Mouse (Mus musculus) left cerebral cortex, postnatal 36 days (tissue): ENCODE measurements around the gene Zfp286. TPM values are rescaled to one million over a fixed set of nuclear protein-coding genes. Genes with fewer than 3 reads are reported as not detected.
"Not testable (repeated sequence)": the region's sequence is repeated elsewhere in the genome, so short reads cannot be mapped to it uniquely, and the experiment has no call there.

Experiments used
- DNase-seq, 2 experiments: peaks; one replicate each; pipeline ENCODE4 v3.0.0; 2021 to 2022; ENCODE audit warnings: low spot score in 2 of 2, mixed read lengths in 1 of 2
- intact Hi-C: fragments of 180-260 bp; cut with DNase I; formaldehyde crosslinking; loops from one replicate; pipeline ENCODE4 v1.15.1; 2025
- total RNA-seq, 2 experiments: library from RNA; stranded (reverse); gene quantifications; 2 replicates each; pipeline ENCODE4 v1.2.3; 2021

The Zfp286 gene
- total RNA-seq, 2 experiments from 2014 or later: 19.8 to 27.2 TPM

DNA sequence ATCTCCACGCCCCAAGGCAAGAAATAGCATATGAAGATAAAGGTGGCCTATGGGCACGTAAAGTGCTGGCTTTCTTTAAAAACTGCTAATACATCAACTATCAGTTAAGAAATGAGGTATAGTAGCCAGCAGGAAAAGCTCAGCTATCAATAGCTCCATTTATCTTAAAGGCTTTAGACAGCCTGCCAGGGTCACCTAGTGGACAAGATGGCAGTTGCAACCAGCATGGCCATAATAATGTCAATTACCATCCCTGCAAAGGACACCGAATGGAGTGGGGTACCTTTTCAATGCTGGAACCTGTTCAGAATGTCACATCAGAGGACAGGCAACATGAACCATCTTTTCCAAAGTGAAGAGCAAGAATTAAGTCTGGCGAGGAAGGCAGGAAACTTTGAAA, 19.9 kb upstream of the Zfp286 start:
- intact Hi-C loops: no loop called here
- no peak for DNase-seq

DNA sequence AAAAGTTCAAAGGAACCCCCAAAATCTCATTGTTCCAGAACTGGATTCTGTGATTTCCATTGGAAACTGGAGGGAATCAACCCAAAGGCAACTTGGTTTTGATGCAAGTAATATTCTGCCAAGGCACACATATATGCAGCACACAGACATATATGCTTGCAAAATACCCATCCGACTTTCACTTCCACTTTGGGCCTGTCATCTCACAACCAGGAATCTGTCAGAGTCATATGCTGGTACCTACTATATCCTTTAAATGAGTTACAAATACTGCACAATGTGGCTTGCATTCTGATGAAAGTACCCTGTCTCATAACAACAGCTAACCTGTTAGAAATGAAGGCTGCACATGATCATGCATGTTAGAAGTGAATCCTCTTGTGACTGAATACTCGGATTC, 18.7 kb upstream of the Zfp286 start:
- DNase-seq: no peak
- intact Hi-C loops: no loop called here

GRCm38 (mm10) chr11:62804119-62804518, 14.9 kb upstream of the Zfp286 start:
- DNase-seq: no peak
- intact Hi-C loops: no loop called here

DNA sequence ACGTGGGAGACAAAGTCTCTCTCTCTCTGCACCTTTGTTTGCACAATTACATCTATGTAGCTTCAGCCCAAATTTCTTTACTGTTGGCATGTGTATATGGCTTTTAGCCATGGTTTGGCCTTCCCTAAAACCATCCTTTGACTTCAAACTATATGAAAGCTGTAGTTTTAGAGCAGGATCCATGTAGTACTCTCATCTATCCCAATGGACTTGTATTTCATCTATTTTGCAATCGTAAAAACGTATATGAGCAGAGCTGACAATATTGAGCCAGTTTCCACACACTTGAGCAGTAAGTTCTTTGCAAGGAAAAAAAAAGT, 315 bp upstream of the Zfp286 start:
- DNase-seq: no peak
- intact Hi-C loops: loop anchor here (1.0 kb wide), 1 partner anchor 90 kb away; the partner anchor contains the start of gene Tvp23b

DNA sequence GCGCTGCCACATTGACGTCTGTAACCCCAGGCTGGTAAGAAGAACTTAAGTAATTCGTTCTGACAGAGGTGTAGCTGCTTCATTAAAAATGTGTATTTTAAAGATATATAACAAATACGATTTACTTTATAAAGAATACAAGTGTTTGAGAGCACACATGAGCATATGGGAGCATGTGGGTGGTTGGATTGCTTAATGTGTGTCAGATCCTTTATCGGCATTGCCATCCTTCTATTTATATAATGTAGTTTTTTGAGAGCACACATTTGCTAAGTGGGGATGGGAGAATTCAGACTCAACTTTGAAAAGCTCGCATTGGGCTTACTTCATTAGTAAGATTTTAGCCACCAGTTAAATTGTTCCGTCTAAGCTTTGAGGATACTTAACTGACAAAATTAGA, 12.8 kb downstream of the Zfp286 start:
- no peak for DNase-seq
- intact Hi-C loops: no loop called here

GRCm38 (mm10) chr11:62760755-62761457, 28.4 kb downstream of the Zfp286 start:
- intact Hi-C loops: no loop called here
- no peak for DNase-seq

- DNase-seq: no peak
- intact Hi-C loops: loop anchor here (5.0 kb wide), 1 partner anchor 374 kb away; no protein-coding TSS in a partner anchor
Observed at GRCm38 (mm10) chr11:62758491-62758890, 30.8 kb downstream of the Zfp286 start.

GRCm38 (mm10) chr11:62757906-62758305, 31.4 kb downstream of the Zfp286 start:
- DNase-seq: no peak
- intact Hi-C loops: loop anchor here (2.0 to 5.0 kb wide), 2 partner anchors 93 to 374 kb away; no protein-coding TSS in a partner anchor

DNA sequence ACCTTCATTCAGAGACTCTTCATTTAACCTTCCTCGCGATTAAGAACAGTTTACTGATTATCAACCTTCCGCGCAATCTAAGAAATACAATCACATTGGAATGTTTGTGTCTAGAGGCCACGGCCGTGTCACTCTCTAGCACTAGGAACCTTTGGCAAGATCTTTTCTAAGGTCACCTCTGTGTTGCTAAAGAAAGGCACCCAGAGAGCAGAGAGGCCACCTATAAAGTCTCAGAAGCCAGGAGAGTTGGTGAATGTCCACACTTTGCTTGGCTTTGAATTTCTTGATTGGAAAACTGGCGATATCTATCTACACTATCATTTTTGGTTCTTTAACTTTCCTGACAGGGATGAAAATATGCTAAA, 32.1 kb downstream of the Zfp286 start:
- intact Hi-C loops: loop anchor here (2.0 to 5.0 kb wide), 2 partner anchors 94 to 375 kb away; no protein-coding TSS in a partner anchor
- no peak for DNase-seq

GRCm38 (mm10) chr11:62756456-62757142, 32.7 kb downstream of the Zfp286 start:
- intact Hi-C loops: loop anchor here (2.0 to 5.0 kb wide), 2 partner anchors 94 to 376 kb away; no protein-coding TSS in a partner anchor

DNA sequence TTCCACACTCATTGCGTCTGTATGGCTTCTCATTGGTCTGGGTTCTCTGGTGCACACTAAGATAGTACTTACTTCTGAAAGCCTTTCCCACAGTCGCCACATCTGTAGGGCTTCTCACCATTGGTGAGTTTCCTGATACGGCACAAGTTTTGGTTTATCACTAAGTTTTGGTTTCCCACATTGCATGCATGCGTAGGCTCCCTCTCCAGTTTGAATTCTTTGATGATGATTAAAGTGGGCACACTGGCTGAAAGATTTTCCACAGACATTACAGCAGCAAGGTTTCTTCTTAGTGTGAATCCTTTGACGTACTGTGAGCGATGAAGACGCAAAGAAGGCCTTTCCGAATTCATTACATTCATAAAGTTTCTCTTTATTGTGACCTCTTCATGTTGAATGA, 36.5 kb downstream of the Zfp286 start, which contains the start of gene Gm10428:
Gm10428 (plus strand) TSS at position 321 of the 400 bp plus-strand sequence.
- DNase-seq: no peak
- intact Hi-C loops: no loop called here

More at GRCm38 (mm10) chr11:62756456-62757142, 32.7 kb downstream of the Zfp286 start:
- peak; percentile 83 to 87 for DNase-seq

GRCm38 (mm10) chr11:62752191-62752590, 37.1 kb downstream of the Zfp286 start:
- no peak for DNase-seq
- intact Hi-C loops: no loop called here

GRCm38 (mm10) chr11:62749445-62749844, 39.8 kb downstream of the Zfp286 start:
- intact Hi-C loops: loop anchor here (10.0 kb wide), 1 partner anchor 425 kb away; no protein-coding TSS in a partner anchor
- DNase-seq: not testable (repeated sequence)

DNA sequence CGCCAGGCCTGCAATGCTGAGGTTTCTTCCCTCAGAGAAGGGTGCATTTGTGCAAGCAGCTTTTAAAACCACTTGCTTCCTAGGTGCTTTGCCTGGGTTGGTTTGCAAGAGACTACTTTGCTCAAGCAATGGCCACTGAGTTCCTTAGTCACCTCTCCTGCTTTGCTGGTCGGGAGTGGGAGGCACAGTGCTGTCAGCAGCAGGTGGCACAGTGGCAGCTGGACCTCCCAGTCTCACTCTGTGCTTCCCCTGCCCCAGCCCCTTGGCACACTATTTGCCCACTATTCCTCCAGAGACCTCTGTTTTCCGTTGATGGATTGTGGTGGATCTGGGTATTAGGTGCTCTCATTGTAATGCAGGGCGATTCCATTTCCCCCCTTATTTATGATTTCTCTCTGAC, 41.2 kb downstream of the Zfp286 start:
- intact Hi-C loops: loop anchor here (10.0 kb wide), 1 partner anchor 427 kb away; no protein-coding TSS in a partner anchor
- no peak for DNase-seq

GRCm38 (mm10) chr11:62747227-62747626, 42.0 kb downstream of the Zfp286 start:
- DNase-seq: no peak
- intact Hi-C loops: loop anchor here (10.0 kb wide), 1 partner anchor 428 kb away; no protein-coding TSS in a partner anchor

DNA sequence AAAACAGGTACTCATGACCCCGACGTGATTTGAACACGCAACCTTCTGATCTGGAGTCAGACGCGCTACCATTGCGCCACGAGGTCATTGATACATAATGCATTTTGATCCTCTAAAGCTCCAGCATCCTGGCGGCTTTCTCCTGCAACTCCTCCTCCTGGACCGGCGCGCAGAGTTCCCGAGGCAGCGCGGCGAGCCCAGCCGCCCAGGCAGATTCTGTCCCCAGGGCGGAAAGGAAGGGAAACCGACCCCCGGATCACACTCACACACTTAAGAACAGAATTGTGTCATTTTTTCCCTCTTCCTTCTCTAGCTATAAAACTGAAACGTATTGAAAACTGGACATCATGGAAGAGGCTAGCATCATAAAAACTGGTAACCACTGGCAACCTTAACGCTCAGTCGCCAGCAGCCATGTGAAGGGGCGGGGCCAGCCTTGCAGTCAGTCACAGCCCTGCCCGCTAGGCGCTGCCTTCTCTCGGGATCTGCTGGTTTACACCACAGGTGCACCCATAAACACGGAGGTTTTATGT, 43.2 kb downstream of the Zfp286 start:
- intact Hi-C loops: loop anchor here (10.0 kb wide), 1 partner anchor 429 kb away; no protein-coding TSS in a partner anchor
- DNase-seq: peak; percentile 72 to 79

DNA sequence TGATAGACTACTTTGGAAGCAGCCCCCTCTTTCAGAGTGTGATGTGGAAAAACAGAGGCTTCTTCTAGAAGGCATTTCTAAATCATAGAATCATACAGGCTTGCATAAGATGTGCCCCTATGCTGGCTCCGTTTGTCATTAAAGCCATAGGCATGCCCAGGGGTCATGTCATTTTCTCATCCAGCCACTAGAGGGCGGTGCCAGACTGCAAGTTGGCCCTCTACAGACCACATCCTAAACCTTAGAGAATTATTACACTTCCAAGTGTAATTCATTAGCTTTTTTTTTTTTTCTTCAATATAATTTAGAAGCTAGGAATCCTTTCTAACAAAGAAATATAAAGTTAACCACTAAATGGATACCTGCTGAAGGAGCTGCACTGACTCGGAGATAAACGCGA, 45.2 kb downstream of the Zfp286 start:
- intact Hi-C loops: loop anchor here (10.0 kb wide), 1 partner anchor 431 kb away; no protein-coding TSS in a partner anchor

GRCm38 (mm10) chr11:62742261-62742957, 46.9 kb downstream of the Zfp286 start:
- intact Hi-C loops: loop anchor here (10.0 kb wide), 1 partner anchor 432 kb away; no protein-coding TSS in a partner anchor
- DNase-seq: no peak

More for the DNA sequence above, 45.2 kb downstream of the Zfp286 start:
- peak; percentile 48 to 53 for DNase-seq

DNA sequence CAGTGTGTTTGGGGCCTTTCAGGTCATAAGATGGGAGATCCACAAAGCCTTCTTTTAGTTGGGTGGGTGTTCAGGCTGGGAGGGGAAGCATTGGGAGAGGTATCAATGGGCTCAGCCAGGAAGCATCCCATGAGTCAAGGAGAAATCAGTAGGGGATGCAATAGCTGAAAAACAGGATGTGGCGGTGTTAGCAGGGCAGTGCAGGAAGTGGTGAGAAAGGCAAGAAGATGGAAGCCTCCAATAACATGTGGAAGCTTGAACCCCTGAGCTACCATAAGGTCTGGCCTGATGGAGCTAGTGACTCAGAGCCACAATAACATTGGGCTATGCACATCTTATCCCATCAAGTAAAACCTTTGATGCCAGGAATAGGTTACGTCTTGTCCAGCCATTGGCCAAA, 48.1 kb downstream of the Zfp286 start:
- intact Hi-C loops: loop anchor here (10.0 kb wide), 1 partner anchor 434 kb away; no protein-coding TSS in a partner anchor

More for the DNA sequence above, 48.1 kb downstream of the Zfp286 start:
- DNase-seq: no peak
